ENCODE assay signal across 15 mouse cellular contexts in genomic region chr12:109438383-109438782, GRCm38 (mm10). TPM values are rescaled to one million over a fixed set of nuclear protein-coding genes. Genes with fewer than 3 reads are reported as not detected.
DNase-seq lines count a peak whose midpoint lies in the region; ATAC-seq and TF ChIP-seq lines count a peak whose summit lies in the region.
"Had no signal": no experiment of that assay in that cellular context is flagged by ENCODE, and none has a peak within 500 bp of the region (broad histone marks: within the 10 kb centered on the region; RNA-seq: fewer than 3 reads in every experiment).

No protein-coding gene starts in this region.

- H3K36me3 ChIP-seq in intestine, embryonic 14.5 days (ENCODE audit: control insufficient read depth, insufficient read depth, low read length): no peaks in the 10 kb centered on the region
- no peaks in the 10 kb centered on the region for H3K36me3 ChIP-seq in intestine, postnatal 0 days (ENCODE audit: control insufficient read depth, insufficient read depth)
- H3K36me3 ChIP-seq in embryonic facial prominence, embryonic 10.5 days (replicated peaks): no peaks in the 10 kb centered on the region
- H3K36me3 ChIP-seq in liver, embryonic 13.5 days: no peaks in the 10 kb centered on the region
- H3K36me3 ChIP-seq: heart, embryonic 13.5 days; neural tube, embryonic 12.5 days had no signal

- H3K27me3 ChIP-seq in intestine, embryonic 14.5 days (replicated peaks; ENCODE audit: control insufficient read depth, insufficient read depth, low read length): no peaks in the 10 kb centered on the region
- H3K27me3 ChIP-seq in intestine, postnatal 0 days (replicated peaks; ENCODE audit: control insufficient read depth, insufficient read depth, low read length): no peaks in the 10 kb centered on the region
- peaks cover 69% of the 10 kb centered on the region for H3K27me3 ChIP-seq in embryonic facial prominence, embryonic 10.5 days (replicated peaks; ENCODE audit: low read depth, poor library complexity, severe bottlenecking)
- no peaks in the 10 kb centered on the region for H3K27me3 ChIP-seq in liver, embryonic 13.5 days
- H3K27me3 ChIP-seq: Patski had no signal

- H3K9me3 ChIP-seq in intestine, embryonic 14.5 days (ENCODE audit: control insufficient read depth, low read length): no peaks in the 10 kb centered on the region
- no peaks in the 10 kb centered on the region for H3K9me3 ChIP-seq in intestine, postnatal 0 days (ENCODE audit: control insufficient read depth)
- no peaks in the 10 kb centered on the region for H3K9me3 ChIP-seq in embryonic facial prominence, embryonic 10.5 days
- no peaks in the 10 kb centered on the region for H3K9me3 ChIP-seq in liver, embryonic 13.5 days (replicated peaks)
- H3K9me3 ChIP-seq: heart, embryonic 13.5 days; neural tube, embryonic 12.5 days had no signal

- no peak for ATAC-seq in intestine, embryonic 14.5 days (replicated peaks; ENCODE audit: low FRiP score, low TSS enrichment, low read depth)
- ATAC-seq in intestine, postnatal 0 days: no peak
- ATAC-seq in liver, embryonic 13.5 days (ENCODE audit: low read depth): no peak
- no peak for ATAC-seq in erythroblast, adult 5-6 weeks (replicated peaks; ENCODE audit: low FRiP score, poor library complexity, severe bottlenecking)
- ATAC-seq: hindbrain, postnatal 0 days; midbrain, embryonic 16.5 days; Patski had no signal

- no peak overlapping the region for H3K9ac ChIP-seq in intestine, embryonic 14.5 days (ENCODE audit: low read length)
- no peak overlapping the region for H3K9ac ChIP-seq in intestine, postnatal 0 days (ENCODE audit: low read depth, low read length)
- H3K9ac ChIP-seq in liver, embryonic 13.5 days: no peak overlapping the region
- H3K9ac ChIP-seq: neural tube, embryonic 12.5 days had no signal

- H3K4me1 ChIP-seq in intestine, embryonic 14.5 days (replicated peaks; ENCODE audit: control insufficient read depth, insufficient read depth, low read length): peaks cover 70% of the 10 kb centered on the region
- H3K4me1 ChIP-seq in intestine, postnatal 0 days (replicated peaks; ENCODE audit: control insufficient read depth, insufficient read depth, low read length): peaks cover 5% of the 10 kb centered on the region; the same call in 1 of the 2 replicates
- H3K4me1 ChIP-seq in embryonic facial prominence, embryonic 10.5 days: peaks cover 71% of the 10 kb centered on the region
- peaks cover 72% of the 10 kb centered on the region for H3K4me1 ChIP-seq in liver, embryonic 13.5 days (replicated peaks)

- H3K4me3 ChIP-seq in intestine, embryonic 14.5 days (ENCODE audit: low read depth, low read length): no peak overlapping the region
- H3K4me3 ChIP-seq in intestine, postnatal 0 days (ENCODE audit: low read depth, low read length): no peak overlapping the region
- no peak overlapping the region for H3K4me3 ChIP-seq in embryonic facial prominence, embryonic 10.5 days
- no peak overlapping the region for H3K4me3 ChIP-seq in liver, embryonic 13.5 days (replicated peaks)
- no peak overlapping the region for H3K4me3 ChIP-seq in layer of hippocampus, adult 2 months

- WGBS in intestine, embryonic 14.5 days: 52% methylated on average over 6 of the region's 6 CpGs
- WGBS in intestine, postnatal 0 days: 81% methylated on average over 6 of the region's 6 CpGs
- 72% methylated on average over 6 of the region's 6 CpGs for WGBS in embryonic facial prominence, embryonic 10.5 days
- 49% methylated on average over 6 of the region's 6 CpGs for WGBS in liver, embryonic 13.5 days (ENCODE audit: insufficient replicate concordance)

- TF ChIP-seq CTCF in intestine, postnatal 0 days (IDR thresholded peaks at IDR 0.05; ENCODE audit: low read depth): no peak
- TF ChIP-seq CTCF in layer of hippocampus, adult 2 months (conservative IDR thresholded peaks at IDR 0.05): no peak

- no peak overlapping the region for H3K4me2 ChIP-seq in intestine, embryonic 14.5 days (ENCODE audit: low read length)
- no peak overlapping the region for H3K4me2 ChIP-seq in intestine, postnatal 0 days (replicated peaks; ENCODE audit: low read depth)
- H3K4me2 ChIP-seq in liver, embryonic 13.5 days: no peak overlapping the region

- DNase-seq in intestine, embryonic 14.5 days (ENCODE audit: low spot score): no peak
- DNase-seq in embryonic facial prominence, embryonic 10.5 days (ENCODE audit: low spot score): no peak
- DNase-seq in induced T-regulatory cell, adult 2 months (ENCODE audit: low read depth): peak; percentile 29
- no peak for DNase-seq in liver, embryonic 13.5 days
- no peak for DNase-seq in layer of hippocampus, adult 2 months (ENCODE audit: low spot score in 2 of 2)

- peak overlapping the region; percentile 92 for H3K27ac ChIP-seq in intestine, embryonic 14.5 days (ENCODE audit: low read depth)
- no peak overlapping the region for H3K27ac ChIP-seq in intestine, postnatal 0 days (ENCODE audit: low read depth, low read length)
- peak overlapping the region; percentile 77 for H3K27ac ChIP-seq in embryonic facial prominence, embryonic 10.5 days (replicated peaks)
- H3K27ac ChIP-seq in liver, embryonic 13.5 days: peak overlapping the region; percentile 59
- H3K27ac ChIP-seq in layer of hippocampus, adult 2 months: no peak overlapping the region
- H3K27ac ChIP-seq: hindbrain, postnatal 0 days; neural tube, embryonic 12.5 days had no signal

RNA-seq across cellular contexts. Expression of gene Dlk1, which starts 14.2 kb away (rescaled TPM):
- 398 and 437 TPM in 2 replicates for polyA plus RNA-seq in intestine, embryonic 14.5 days (2014; fragmentation: Nextera tagmentation; extraction: Ambion mirVana)
- 73.6 and 78.6 TPM in 2 replicates for polyA plus RNA-seq in intestine, postnatal 0 days (2015; fragmentation: Nextera tagmentation; extraction: Ambion mirVana)
- polyA plus RNA-seq in embryonic facial prominence, embryonic 10.5 days (2016; fragmentation: Nextera tagmentation; extraction: Ambion mirVana): 287 and 291 TPM in 2 replicates
- polyA plus RNA-seq in liver, embryonic 13.5 days (2015; fragmentation: Nextera tagmentation; extraction: Ambion mirVana): 470 and 508 TPM in 2 replicates
- 2.5 TPM in 1 of 2 replicates, not detected in the other for total RNA-seq in erythroblast, adult 5-6 weeks (2015; ENCODE audit: low replicate concordance)
- not detected in 2 replicates for total RNA-seq in erythroblast, adult 5-6 weeks (2017; ENCODE audit: low replicate concordance)
- 1 to 10 TPM; 4.8 to 5.0 TPM for total RNA-seq in layer of hippocampus, adult 2 months (2021)
- total RNA-seq: common myeloid progenitor, adult 5-6 weeks; megakaryocyte, adult 5-6 weeks had no signal
- polyA plus RNA-seq: activated CD4-positive, CD25-positive, alpha-beta regulatory T cell, adult 4 months; Patski had no signal

Comparison
In these comparisons a context has a peak if more than half of its experiments do, and no peak if none do; other contexts are left out.
1. H3K27ac ChIP-seq: peak in intestine, embryonic 14.5 days (single experiment), embryonic facial prominence, embryonic 10.5 days (single experiment) and liver, embryonic 13.5 days (single experiment); none in intestine, postnatal 0 days (single experiment) and layer of hippocampus, adult 2 months (single experiment).